ENCODE assay signal across 23 mouse cellular contexts in the genomic region with DNA sequence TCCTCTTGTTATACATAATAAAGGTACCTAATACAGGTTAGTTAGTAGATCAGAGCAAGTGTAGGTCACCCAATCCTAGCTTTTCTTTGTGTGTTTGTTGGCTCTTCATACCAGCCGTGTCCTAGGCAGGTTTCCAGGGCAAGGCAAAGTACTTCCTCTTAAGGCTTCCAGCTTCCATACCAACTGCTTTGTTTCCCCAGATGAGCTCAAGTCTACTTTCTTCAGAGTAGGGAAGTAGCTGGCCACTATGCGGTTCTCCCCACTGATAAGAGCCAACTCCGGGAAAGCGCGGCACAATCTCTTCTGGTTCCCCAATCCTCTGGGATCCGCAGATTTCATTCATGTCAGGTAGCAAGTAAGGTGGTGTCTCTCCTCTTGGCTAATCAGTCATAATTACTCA. TPM values are rescaled to one million over a fixed set of nuclear protein-coding genes. Genes with fewer than 3 reads are reported as not detected.
"Had no signal": no experiment of that assay in that cellular context is flagged by ENCODE, and none has a peak within 500 bp of the region (broad histone marks: within the 10 kb centered on the region; RNA-seq: fewer than 3 reads in every experiment).

No protein-coding gene starts in this region.

- DNase-seq: kidney, adult 2 months; kidney, postnatal 10 days; kidney, postnatal 36 days; lung, adult 2 months; lung, postnatal 14 days; retina, postnatal 1 day; thymus, adult 18-20 months; thymus, postnatal 36 days had no signal

- H3K27me3 ChIP-seq: limb, embryonic 13.5 days; liver, embryonic 15.5 days; midbrain, embryonic 12.5 days; midbrain, embryonic 15.5 days; neural tube, embryonic 13.5 days had no signal

- H3K27ac ChIP-seq: limb, embryonic 10.5 days; limb, embryonic 13.5 days; liver, embryonic 15.5 days; midbrain, embryonic 12.5 days; midbrain, embryonic 15.5 days; neural tube, embryonic 13.5 days had no signal

- H3K4me1 ChIP-seq: limb, embryonic 10.5 days; limb, embryonic 13.5 days; midbrain, embryonic 12.5 days; midbrain, embryonic 15.5 days; neural tube, embryonic 13.5 days had no signal

- H3K9me3 ChIP-seq: limb, embryonic 10.5 days; limb, embryonic 13.5 days; liver, embryonic 15.5 days; midbrain, embryonic 12.5 days; midbrain, embryonic 15.5 days; neural tube, embryonic 13.5 days had no signal

- H3K9ac ChIP-seq: limb, embryonic 13.5 days; liver, embryonic 15.5 days; midbrain, embryonic 12.5 days; midbrain, embryonic 15.5 days; neural tube, embryonic 13.5 days had no signal

- ATAC-seq: intestine, postnatal 0 days; midbrain, embryonic 15.5 days had no signal

- H3K4me3 ChIP-seq: limb, embryonic 10.5 days; limb, embryonic 13.5 days; liver, embryonic 15.5 days; midbrain, embryonic 12.5 days; midbrain, embryonic 15.5 days; myocyte; neural tube, embryonic 13.5 days had no signal

RNA-seq across cellular contexts. Expression of gene Gm28729, which starts 34.1 kb away (rescaled TPM):
- total RNA-seq: monocyte, adult 5-6 weeks; neutrophil, adult 5-6 weeks had no signal
- polyA plus RNA-seq: intestine, postnatal 0 days; kidney, adult 2 months; kidney, embryonic 14.5 days; limb, embryonic 10.5 days; liver, embryonic 11.5 days; midbrain, embryonic 12.5 days; myocyte; neural tube, embryonic 13.5 days; small intestine, adult 2 months; spleen, adult 2 months; stomach, embryonic 16.5 days had no signal
